ENCODE assay signal across 1 mouse cellular context in genomic region chr10:76445996-76446681, GRCm38 (mm10).
TF ChIP-seq lines count a peak whose summit lies in the region.

No protein-coding gene starts in this region.

TF ChIP-seq in MEL, 35 proteins besides CTCF, POLR2A, EP300 and RAD21 (continued from another document):
- TF ChIP-seq E2F4 (IDR thresholded peaks at IDR 0.05; ENCODE audit: borderline replicate concordance, low read depth, low read length) (no peak), TCF12 (IDR thresholded peaks at IDR 0.05; ENCODE audit: low read depth, low read length) (peak; percentile 97), ZMIZ1 (IDR thresholded peaks at IDR 0.05; ENCODE audit: low read depth, low read length) (peak; percentile 92), MYB (IDR thresholded peaks at IDR 0.05; ENCODE audit: low read depth, low read length) (peak; percentile 69), KAT2A (conservative IDR thresholded peaks at IDR 0.05; ENCODE audit: low read depth, low read length) (peak; percentile 40; the same call in 1 of the 2 replicates), POLR2AphosphoS2 (IDR thresholded peaks at IDR 0.05; ENCODE audit: low read length) (0 out of 2 replicates have a peak, but pooled peaks have one; percentile 37), SMC3 (IDR thresholded peaks at IDR 0.05; ENCODE audit: low read depth, low read length) (no peak), NRF1 (IDR thresholded peaks at IDR 0.05; ENCODE audit: insufficient read depth, low read depth, low read length, poor library complexity, severe bottlenecking) (0 out of 2 replicates have a peak, but pooled peaks have one; percentile 21), ETS1 (IDR thresholded peaks at IDR 0.05; ENCODE audit: low read depth, low read length) (peak; percentile 90), USF1 (IDR thresholded peaks at IDR 0.05; ENCODE audit: low read depth, low read length) (no peak), TBP (IDR thresholded peaks at IDR 0.05; ENCODE audit: low read depth, low read length) (peak; percentile 55), MXI1 (IDR thresholded peaks at IDR 0.05; ENCODE audit: low read depth, low read length) (peak; percentile 73), BHLHE40 (IDR thresholded peaks at IDR 0.05; ENCODE audit: borderline replicate concordance, low read depth, low read length) (peak; percentile 71; the same call in 1 of the 2 replicates), ELF1 (IDR thresholded peaks at IDR 0.05; ENCODE audit: low read depth, low read length) (peak; percentile 80), TAL1 (IDR thresholded peaks at IDR 0.05; ENCODE audit: low read length) (peak; percentile 97), SIN3A (IDR thresholded peaks at IDR 0.05; ENCODE audit: low read length) (peak; percentile 89), USF2 (IDR thresholded peaks at IDR 0.05; ENCODE audit: borderline replicate concordance in 1 of 2, insufficient read depth in 1 of 2, low read depth in 1 of 2, low read length in 2 of 2) (no peak), NELFE (IDR thresholded peaks at IDR 0.05; ENCODE audit: low read depth, low read length) (peak; percentile 64), MAFK (IDR thresholded peaks at IDR 0.05; ENCODE audit: borderline replicate concordance, low read depth, low read length) (peak; percentile 53; the same call in 1 of the 2 replicates), RCOR1 (IDR thresholded peaks at IDR 0.05; ENCODE audit: low read depth, low read length) (peak; percentile 80), ZKSCAN1 (IDR thresholded peaks at IDR 0.05; ENCODE audit: low read depth, low read length) (no peak), CHD2 (IDR thresholded peaks at IDR 0.05; ENCODE audit: low read length) (peak; percentile 56; the same call in 1 of the 2 replicates)
TF ChIP-seq in MEL: peak in this region for 27.
